Mouse (Mus musculus) thymus, adult 2 months (tissue): Measurements from ENCODE around the gene Cat. TPM values are rescaled to one million over a fixed set of nuclear protein-coding genes. Genes with fewer than 3 reads are reported as not detected.

Experiments used
- DNase-seq: peaks from one replicate; pipeline ENCODE4 v3.0.0; 2021
- H3K27ac ChIP-seq: fragments of 200-500 bp; 2 replicates; pipeline ENCODE4 v1.5.1; 2012; ENCODE audit warnings: low read length, control low read depth; ENCODE audit not compliant: control insufficient read depth, insufficient read depth
- H3K27me3 ChIP-seq: fragments of 200-500 bp; 2 replicates; pipeline ENCODE4 v1.6.1; 2012; ENCODE audit warnings: mild to moderate bottlenecking, low read length, moderate library complexity, mixed read lengths; ENCODE audit not compliant: control insufficient read depth, insufficient read depth
- H3K36me3 ChIP-seq: fragments of 200-500 bp; 2 replicates; pipeline ENCODE4 v1.6.1; 2012; ENCODE audit warnings: mild to moderate bottlenecking, low read length, moderate library complexity; ENCODE audit not compliant: control insufficient read depth, insufficient read depth
- H3K4me1 ChIP-seq: fragments of 200-500 bp; replicated peaks from 2 replicates; pipeline ENCODE4 v1.6.1; 2012; ENCODE audit warnings: low read length; ENCODE audit not compliant: control insufficient read depth, insufficient read depth
- H3K4me3 ChIP-seq: fragments of 200-500 bp; 2 replicates; pipeline ENCODE4 v1.5.1; 2012; ENCODE audit warnings: mild to moderate bottlenecking, low read length, control low read depth, moderate library complexity; ENCODE audit not compliant: control insufficient read depth, insufficient read depth
- CTCF ChIP-seq: fragments of 200-500 bp; IDR thresholded peaks from 2 replicates; pipeline ENCODE4 v1.5.1; 2012; ENCODE audit warnings: mild to moderate bottlenecking, control low read depth, low read length, moderate library complexity, borderline replicate concordance; ENCODE audit not compliant: control insufficient read depth, poor library complexity, insufficient read depth; ENCODE audit errors: extremely low read depth
- POLR2A ChIP-seq: fragments of 200-500 bp; IDR thresholded peaks from 2 replicates; pipeline ENCODE4 v1.6.1; 2012; ENCODE audit warnings: mild to moderate bottlenecking, low read length, control low read depth, moderate library complexity; ENCODE audit not compliant: control insufficient read depth, poor library complexity, insufficient read depth; ENCODE audit errors: extremely low read depth
- WGBS: fragments of 180-500 bp; shearing (Covaris S2); methylation state at CpG from one replicate; pipeline ENCODE4 v1.1.7; 2018; 5-methylcytosine and 5-hydroxymethylcytosine counted together
- polyA plus RNA-seq: library from polyadenylated mRNA; depleted of rRNA; stranded (reverse); fragments of >200 nt; gene quantifications from 2 replicates; pipeline ENCODE4 v1.2.3, GENCODE M21; 2012

Cat gene
- polyA plus RNA-seq, 1 experiment, result 67.9 TPM

- no peak for TF ChIP-seq CTCF
- no peak for TF ChIP-seq POLR2A
- no peak overlapping the region for H3K4me3 ChIP-seq
- H3K27ac ChIP-seq, result no peak overlapping the region
Measured at GRCm38 (mm10) chr2:103493827-103494226, 8.9 kb upstream of the Cat start.

GRCm38 (mm10) chr2:103492526-103492925 is 7.6 kb upstream of the Cat start:
- WGBS, result 89% methylated on average over 4 of the region's 4 CpGs
- TF ChIP-seq CTCF, result no peak
- no peaks in the 10 kb centered on the region for H3K36me3 ChIP-seq
- no peak overlapping the region for H3K4me3 ChIP-seq
- H3K27ac ChIP-seq, result no peak overlapping the region
- DNase-seq, result no peak
- H3K27me3 ChIP-seq, result no peaks in the 10 kb centered on the region
- peaks cover 9% of the 10 kb centered on the region for H3K4me1 ChIP-seq

More at GRCm38 (mm10) chr2:103493827-103494226, 8.9 kb upstream of the Cat start:
- Histone ChIP-seq H3K27me3 (no peaks in the 10 kb centered on the region), H3K4me1 (peaks cover 9% of the 10 kb centered on the region), H3K36me3 (no peaks in the 10 kb centered on the region)
- WGBS, result 92% methylated on average over 4 of the region's 4 CpGs
- DNase-seq, result no peak

- no peaks in the 10 kb centered on the region for H3K27me3 ChIP-seq
- DNase-seq, result no peak
- peaks cover 3% of the 10 kb centered on the region for H3K4me1 ChIP-seq
- WGBS, result 35% methylated on average over 5 of the region's 5 CpGs
- no peak overlapping the region for H3K4me3 ChIP-seq
- TF ChIP-seq POLR2A (no peak), CTCF (no peak)
- no peak overlapping the region for H3K27ac ChIP-seq
- H3K36me3 ChIP-seq, result no peaks in the 10 kb centered on the region
Measured at GRCm38 (mm10) chr2:103483986-103484520, 907 bp downstream of the Cat start.

GRCm38 (mm10) chr2:103483289-103483985 is 1.5 kb downstream of the Cat start:
- TF ChIP-seq CTCF, result no peak
- TF ChIP-seq POLR2A, result no peak

GRCm38 (mm10) chr2:103481314-103482231 is 3.4 kb downstream of the Cat start:
- no peak overlapping the region for H3K4me3 ChIP-seq
- WGBS, result 97% methylated on average over 11 of the region's 11 CpGs
- TF ChIP-seq CTCF (no peak), POLR2A (no peak)
- H3K27me3 ChIP-seq, result no peaks in the 10 kb centered on the region
- peaks cover 9% of the 10 kb centered on the region for H3K4me1 ChIP-seq
- no peak overlapping the region for H3K27ac ChIP-seq
- H3K36me3 ChIP-seq, result no peaks in the 10 kb centered on the region
- DNase-seq, result no peak

More at GRCm38 (mm10) chr2:103483289-103483985, 1.5 kb downstream of the Cat start:
- no peak overlapping the region for H3K27ac ChIP-seq
- no peaks in the 10 kb centered on the region for H3K27me3 ChIP-seq
- H3K36me3 ChIP-seq, result no peaks in the 10 kb centered on the region
- no peak overlapping the region for H3K4me3 ChIP-seq
- WGBS, result 73% methylated on average over 7 of the region's 7 CpGs
- H3K4me1 ChIP-seq, result peaks cover 3% of the 10 kb centered on the region
- DNase-seq, result no peak

GRCm38 (mm10) chr2:103480871-103481270 is 4.1 kb downstream of the Cat start:
- Histone ChIP-seq H3K27me3 (no peaks in the 10 kb centered on the region), H3K36me3 (no peaks in the 10 kb centered on the region), H3K4me1 (peaks cover 10% of the 10 kb centered on the region), H3K4me3 (no peak overlapping the region), H3K27ac (no peak overlapping the region)
- no peak for DNase-seq
- 96% methylated on average over 4 of the region's 4 CpGs for WGBS
- TF ChIP-seq POLR2A (no peak), CTCF (no peak)
